ENCODE assay signal across 12 mouse cellular contexts in genomic region chr14:57105111-57105510, GRCm38 (mm10). TPM values are rescaled to one million over a fixed set of nuclear protein-coding genes. Genes with fewer than 3 reads are reported as not detected.
A peak's percentile ranks its signal among the peaks of the same experiment; 100 is the strongest.
DNase-seq lines count a peak whose midpoint lies in the region; ATAC-seq and TF ChIP-seq lines count a peak whose summit lies in the region.
"Had no signal": no experiment of that assay in that cellular context is flagged by ENCODE, and none has a peak within 500 bp of the region (broad histone marks: within the 10 kb centered on the region; RNA-seq: fewer than 3 reads in every experiment).

No protein-coding gene starts in this region.

- H3K4me2 ChIP-seq in heart, postnatal 0 days (ENCODE audit: low read depth, low read length), result peak overlapping the region; percentile 100
- peak overlapping the region; percentile 98; the same call in 1 of the 2 replicates for H3K4me2 ChIP-seq in limb, embryonic 11.5 days (ENCODE audit: low read depth, severe bottlenecking)
- H3K4me2 ChIP-seq in neural tube, embryonic 11.5 days (ENCODE audit: low read depth), result peak overlapping the region; percentile 100

- no peak for TF ChIP-seq CTCF in heart, postnatal 0 days (IDR thresholded peaks at IDR 0.05; ENCODE audit: low read depth)

- 14% methylated on average over 14 of the region's 14 CpGs for WGBS in heart, postnatal 0 days
- WGBS in forebrain, embryonic 10.5 days, result 10% methylated on average over 14 of the region's 14 CpGs
- WGBS in limb, embryonic 11.5 days, result 10% methylated on average over 14 of the region's 14 CpGs
- 11% methylated on average over 14 of the region's 14 CpGs for WGBS in neural tube, embryonic 11.5 days

- no peak for TF ChIP-seq EP300 in heart, postnatal 0 days (IDR thresholded peaks at IDR 0.05; ENCODE audit: low read depth)

- H3K9ac ChIP-seq in heart, postnatal 0 days (replicated peaks; ENCODE audit: low read depth, low read length), result no peak overlapping the region
- no peak overlapping the region for H3K9ac ChIP-seq in limb, embryonic 11.5 days (ENCODE audit: low read length)
- no peak overlapping the region for H3K9ac ChIP-seq in neural tube, embryonic 11.5 days (ENCODE audit: low read length)

- no peak overlapping the region for H3K27ac ChIP-seq in heart, postnatal 0 days (ENCODE audit: low read depth)
- H3K27ac ChIP-seq in forebrain, embryonic 10.5 days, result no peak overlapping the region
- H3K27ac ChIP-seq in limb, embryonic 11.5 days (replicated peaks; ENCODE audit: low read depth, low read length), result no peak overlapping the region
- H3K27ac ChIP-seq in neural tube, embryonic 11.5 days (ENCODE audit: low read depth, low read length), result no peak overlapping the region

- no peak for ATAC-seq in heart, postnatal 0 days (ENCODE audit: insufficient read depth, low read depth)
- no peak for ATAC-seq in limb, embryonic 11.5 days (ENCODE audit: insufficient number of reproducible peaks, low FRiP score, low TSS enrichment, low read depth)
- ATAC-seq in neural tube, embryonic 11.5 days (ENCODE audit: insufficient read depth, low FRiP score, low TSS enrichment), result no peak

- H3K9me3 ChIP-seq in heart, postnatal 0 days (replicated peaks; ENCODE audit: control insufficient read depth, low read length), result no peaks in the 10 kb centered on the region
- no peaks in the 10 kb centered on the region for H3K9me3 ChIP-seq in forebrain, embryonic 10.5 days
- no peaks in the 10 kb centered on the region for H3K9me3 ChIP-seq in limb, embryonic 11.5 days (ENCODE audit: control insufficient read depth, low read length)
- H3K9me3 ChIP-seq in neural tube, embryonic 11.5 days (ENCODE audit: control insufficient read depth, low read length), result no peaks in the 10 kb centered on the region

- H3K36me3 ChIP-seq in heart, postnatal 0 days (replicated peaks; ENCODE audit: control insufficient read depth, insufficient read depth, low read length), result no peaks in the 10 kb centered on the region
- H3K36me3 ChIP-seq in forebrain, embryonic 10.5 days (replicated peaks), result no peaks in the 10 kb centered on the region
- no peaks in the 10 kb centered on the region for H3K36me3 ChIP-seq in limb, embryonic 11.5 days (ENCODE audit: control insufficient read depth, insufficient read depth, low read length)
- H3K36me3 ChIP-seq in neural tube, embryonic 11.5 days (ENCODE audit: control insufficient read depth, insufficient read depth, low read length), result no peaks in the 10 kb centered on the region

- H3K4me1 ChIP-seq in heart, postnatal 0 days (ENCODE audit: control insufficient read depth, insufficient read depth), result no peaks in the 10 kb centered on the region
- peaks cover 24% of the 10 kb centered on the region for H3K4me1 ChIP-seq in forebrain, embryonic 10.5 days
- peaks cover 8% of the 10 kb centered on the region; the same call in 1 of the 2 replicates for H3K4me1 ChIP-seq in limb, embryonic 11.5 days (ENCODE audit: control insufficient read depth, insufficient read depth, low read length)
- H3K4me1 ChIP-seq in neural tube, embryonic 11.5 days (ENCODE audit: control insufficient read depth, insufficient read depth, low read length), result 0 out of 2 replicates have a peak, but pooled peaks cover 2% of the 10 kb centered on the region

- no peak for DNase-seq in heart, postnatal 0 days (ENCODE audit: low spot score)
- DNase-seq in heart, adult 8-10 months (ENCODE audit: low spot score), result no peak
- DNase-seq in forebrain, embryonic 10.5 days (ENCODE audit: extremely low spot score, low spot score), result peak; percentile 20
- no peak for DNase-seq in limb, embryonic 11.5 days (ENCODE audit: low spot score)
- no peak for DNase-seq in neural tube, embryonic 11.5 days (ENCODE audit: low spot score)
- no peak for DNase-seq in right cerebral cortex, postnatal 4 days
- no peak for DNase-seq in spleen, postnatal 36 days (ENCODE audit: low spot score in 2 of 2)
- DNase-seq in adrenal gland, adult 8-10 months, result no peak

- H3K27me3 ChIP-seq in heart, postnatal 0 days (ENCODE audit: control insufficient read depth, insufficient read depth, low read length), result peaks cover 69% of the 10 kb centered on the region
- peaks cover 88% of the 10 kb centered on the region for H3K27me3 ChIP-seq in forebrain, embryonic 10.5 days (ENCODE audit: poor library complexity, severe bottlenecking)
- peaks cover 52% of the 10 kb centered on the region for H3K27me3 ChIP-seq in limb, embryonic 11.5 days (ENCODE audit: control insufficient read depth, insufficient read depth, low read length)
- peaks cover 49% of the 10 kb centered on the region for H3K27me3 ChIP-seq in neural tube, embryonic 11.5 days (ENCODE audit: control insufficient read depth, insufficient read depth, low read length)

- peak overlapping the region; percentile 70 for H3K4me3 ChIP-seq in heart, postnatal 0 days (ENCODE audit: low read depth, low read length)
- H3K4me3 ChIP-seq in forebrain, embryonic 10.5 days, result peak overlapping the region; percentile 72
- no peak overlapping the region; the same call in 1 of the 2 replicates for H3K4me3 ChIP-seq in limb, embryonic 11.5 days (ENCODE audit: low read depth, low read length)
- H3K4me3 ChIP-seq in neural tube, embryonic 11.5 days (ENCODE audit: low read depth, low read length), result peak overlapping the region; percentile 58; the same call in 1 of the 2 replicates

RNA-seq across cellular contexts. Expression of gene Gjb2, which starts 0.6 kb away (rescaled TPM):
- 0.04 and 0.08 TPM in 2 replicates for total RNA-seq in heart, postnatal 0 days (2014; rRNA removed; ENCODE audit: low replicate concordance)
- polyA plus RNA-seq in heart, postnatal 0 days (2015; fragmentation: Nextera tagmentation; extraction: Ambion mirVana), result 0.10 TPM in 1 of 2 replicates, not detected in the other
- not detected for total RNA-seq in heart, adult 8-10 months (2022)
- polyA plus RNA-seq in forebrain, embryonic 10.5 days (2016; fragmentation: Nextera tagmentation; extraction: Ambion mirVana), result 0.50 and 0.83 TPM in 2 replicates
- 48.0 and 53.9 TPM in 2 replicates for polyA plus RNA-seq in limb, embryonic 11.5 days (2014; fragmentation: Nextera tagmentation; extraction: Ambion mirVana)
- polyA plus RNA-seq in neural tube, embryonic 11.5 days (2014; fragmentation: Nextera tagmentation; extraction: Ambion mirVana), result 47.4 and 50.0 TPM in 2 replicates
- 1 to 10 TPM in 2 of 4 experiments, under 1 TPM in 2; 0.28 to 5.9 (median 2.4) TPM for total RNA-seq in adrenal gland, adult 8-10 months (2022)
- total RNA-seq: hematopoietic stem cell, adult 5-6 weeks; megakaryocyte-erythroid progenitor cell, adult 5-6 weeks had no signal

RNA-seq across cellular contexts. Expression of gene Gm4491, which starts 10.6 kb away (rescaled TPM):
- total RNA-seq in heart, postnatal 0 days (2014; rRNA removed; ENCODE audit: low replicate concordance), result not detected in 2 replicates
- not detected in 2 replicates for polyA plus RNA-seq in heart, postnatal 0 days (2015; fragmentation: Nextera tagmentation; extraction: Ambion mirVana)
- total RNA-seq in heart, adult 8-10 months (2022), result not detected
- not detected in 2 replicates for polyA plus RNA-seq in forebrain, embryonic 10.5 days (2016; fragmentation: Nextera tagmentation; extraction: Ambion mirVana)
- not detected in 2 replicates for polyA plus RNA-seq in limb, embryonic 11.5 days (2014; fragmentation: Nextera tagmentation; extraction: Ambion mirVana)
- polyA plus RNA-seq in neural tube, embryonic 11.5 days (2014; fragmentation: Nextera tagmentation; extraction: Ambion mirVana), result not detected in 2 replicates
- not detected for total RNA-seq in adrenal gland, adult 8-10 months (2022)
- total RNA-seq: adrenal gland, adult 18-20 months; hematopoietic stem cell, adult 5-6 weeks; megakaryocyte-erythroid progenitor cell, adult 5-6 weeks had no signal

RNA-seq across cellular contexts. Expression of gene Gjb6, which starts 28.3 kb away (rescaled TPM):
- 5.0 TPM in 1 of 2 replicates, not detected in the other for total RNA-seq in heart, postnatal 0 days (2014; rRNA removed; ENCODE audit: low replicate concordance)
- polyA plus RNA-seq in heart, postnatal 0 days (2015; fragmentation: Nextera tagmentation; extraction: Ambion mirVana), result not detected in 2 replicates
- total RNA-seq in heart, adult 8-10 months (2022), result not detected
- 0.60 and 0.68 TPM in 2 replicates for polyA plus RNA-seq in forebrain, embryonic 10.5 days (2016; fragmentation: Nextera tagmentation; extraction: Ambion mirVana)
- polyA plus RNA-seq in limb, embryonic 11.5 days (2014; fragmentation: Nextera tagmentation; extraction: Ambion mirVana), result 9.9 and 11.0 TPM in 2 replicates
- 6.5 and 8.7 TPM in 2 replicates for polyA plus RNA-seq in neural tube, embryonic 11.5 days (2014; fragmentation: Nextera tagmentation; extraction: Ambion mirVana)
- under 1 TPM in 1 of 4 experiments, not detected in 3; 0.13 TPM for total RNA-seq in adrenal gland, adult 8-10 months (2022)
- total RNA-seq: adrenal gland, adult 18-20 months; hematopoietic stem cell, adult 5-6 weeks; megakaryocyte-erythroid progenitor cell, adult 5-6 weeks had no signal

RNA-seq across cellular contexts. Expression of gene Gja3, which starts 47.2 kb away (rescaled TPM):
- 33.1 and 40.7 TPM in 2 replicates for total RNA-seq in heart, postnatal 0 days (2014; rRNA removed; ENCODE audit: low replicate concordance)
- 53.6 and 61.0 TPM in 2 replicates for polyA plus RNA-seq in heart, postnatal 0 days (2015; fragmentation: Nextera tagmentation; extraction: Ambion mirVana)
- total RNA-seq in heart, adult 8-10 months (2022), result 10 to 100 TPM; 14.4 to 18.5 (median 15.6) TPM
- polyA plus RNA-seq in forebrain, embryonic 10.5 days (2016; fragmentation: Nextera tagmentation; extraction: Ambion mirVana), result 0.06 TPM in 1 of 2 replicates, not detected in the other
- polyA plus RNA-seq in limb, embryonic 11.5 days (2014; fragmentation: Nextera tagmentation; extraction: Ambion mirVana), result 18.8 and 19.8 TPM in 2 replicates
- 0.13 and 0.51 TPM in 2 replicates for polyA plus RNA-seq in neural tube, embryonic 11.5 days (2014; fragmentation: Nextera tagmentation; extraction: Ambion mirVana)
- not detected for total RNA-seq in adrenal gland, adult 8-10 months (2022)
- total RNA-seq: adrenal gland, adult 18-20 months; hematopoietic stem cell, adult 5-6 weeks; megakaryocyte-erythroid progenitor cell, adult 5-6 weeks had no signal
- polyA plus RNA-seq: CD4-positive, CD25-positive, alpha-beta regulatory T cell, adult 4 months had no signal

Comparison
In these comparisons a context has a peak if more than half of its experiments do, and no peak if none do; other contexts are left out.
1. RNA of gene Gjb2, which starts 0.6 kb away (polyA plus RNA-seq): 48.0 to 53.9 TPM in limb, embryonic 11.5 days and 47.4 to 50.0 TPM in neural tube, embryonic 11.5 days; 0.50 to 0.83 TPM in forebrain, embryonic 10.5 days and 0.10 TPM in heart, postnatal 0 days; every median in the first group is over 10 times any median in the second.
2. Peak in every context shown above with its lines, with median percentiles within 50 percentile points of each other: H3K4me2 ChIP-seq.